ENCODE assay signal across 19 mouse cellular contexts in genomic region chr15:13094881-13095256, GRCm38 (mm10).
"Had no signal": no experiment of that assay in that cellular context is flagged by ENCODE, and none has a peak within 500 bp of the region (broad histone marks: within the 10 kb centered on the region; RNA-seq: fewer than 3 reads in every experiment).

No protein-coding gene starts in this region.

- ATAC-seq: liver, postnatal 0 days; lung, postnatal 0 days had no signal

- H3K27me3 ChIP-seq: limb, embryonic 12.5 days; limb, embryonic 15.5 days had no signal

- H3K9ac ChIP-seq: limb, embryonic 12.5 days; limb, embryonic 15.5 days; liver, embryonic 14.5 days; liver, postnatal 0 days; lung, embryonic 14.5 days had no signal

- DNase-seq: kidney, adult 2 months; kidney, postnatal 25 days; layer of hippocampus, postnatal 36 days; left cerebral cortex, postnatal 4 days; liver, postnatal 0 days; lung, embryonic 14.5 days; right cerebral cortex, adult 18-20 months; right cerebral cortex, postnatal 14 days; right cerebral cortex, postnatal 4 days; thymus, postnatal 25 days had no signal

- H3K4me3 ChIP-seq: left cerebral cortex, adult 2 months; limb, embryonic 12.5 days; limb, embryonic 15.5 days had no signal

- H3K4me2 ChIP-seq: limb, embryonic 12.5 days; limb, embryonic 15.5 days; liver, embryonic 11.5 days; lung, embryonic 14.5 days had no signal

- H3K4me1 ChIP-seq: limb, embryonic 12.5 days; limb, embryonic 15.5 days had no signal

- H3K27ac ChIP-seq: kidney, postnatal 0 days; left cerebral cortex, adult 2 months; limb, embryonic 12.5 days; limb, embryonic 15.5 days; liver, embryonic 14.5 days; macrophage; stomach, postnatal 0 days had no signal

- H3K36me3 ChIP-seq: limb, embryonic 12.5 days; limb, embryonic 15.5 days had no signal

- H3K9me3 ChIP-seq: limb, embryonic 12.5 days; limb, embryonic 15.5 days had no signal
